Mouse (Mus musculus): ENCODE measurements at regions not wholly inside any gene's neighbourhood (a gene's known extent, or its start where the extent isn't known, plus 50 kb on each side); places are given as distances from the start of the nearest gene placed in this dataset.

GRCm38 (mm10) chr15:62222201-62222600 lies 1299.4 kb upstream of the A1bg start:
- Histone ChIP-seq H3K27ac (ENCODE audit: low read depth, low read length) (no peak overlapping the region), H3K27me3 (replicated peaks; ENCODE audit: control insufficient read depth, insufficient read depth, low read length) (no peaks in the 10 kb centered on the region), H3K4me2 (ENCODE audit: low read length) (no peak overlapping the region), H3K9ac (ENCODE audit: low read depth, low read length) (no peak overlapping the region), H3K36me3 (ENCODE audit: control insufficient read depth, insufficient read depth, low read length) (no peaks in the 10 kb centered on the region), H3K4me3 (ENCODE audit: low read length) (no peak overlapping the region), H3K4me1 (ENCODE audit: control insufficient read depth, insufficient read depth, low read depth, low read length) (no peaks in the 10 kb centered on the region), H3K9me3 (ENCODE audit: control insufficient read depth, low read length) (no peaks in the 10 kb centered on the region)
- no peak for ATAC-seq
- 98% methylated on average over 6 of the region's 6 CpGs for WGBS

- Histone ChIP-seq H3K27ac (ENCODE audit: low read depth, low read length) (no peak overlapping the region), H3K9me3 (ENCODE audit: control insufficient read depth, low read length) (no peaks in the 10 kb centered on the region), H3K27me3 (replicated peaks; ENCODE audit: control insufficient read depth, insufficient read depth, low read length) (no peaks in the 10 kb centered on the region), H3K36me3 (ENCODE audit: control insufficient read depth, insufficient read depth, low read length) (no peaks in the 10 kb centered on the region), H3K4me3 (ENCODE audit: low read length) (no peak overlapping the region), H3K9ac (ENCODE audit: low read depth, low read length) (no peak overlapping the region), H3K4me2 (ENCODE audit: low read length) (no peak overlapping the region), H3K4me1 (ENCODE audit: control insufficient read depth, insufficient read depth, low read depth, low read length) (no peaks in the 10 kb centered on the region)
- 76% methylated on average over 8 of the region's 8 CpGs for WGBS
- ATAC-seq, result no peak
Measured at GRCm38 (mm10) chr15:62221024-62221819, 1298.4 kb upstream of the A1bg start.

- no peak overlapping the region for H3K9ac ChIP-seq (ENCODE audit: low read depth, low read length)
- WGBS, result 86% methylated on average over 3 of the region's 3 CpGs
- no peaks in the 10 kb centered on the region for H3K9me3 ChIP-seq (ENCODE audit: control insufficient read depth, low read length)
- H3K4me3 ChIP-seq (ENCODE audit: low read length), result no peak overlapping the region
- H3K4me1 ChIP-seq (ENCODE audit: control insufficient read depth, insufficient read depth, low read depth, low read length), result no peaks in the 10 kb centered on the region
- H3K4me2 ChIP-seq (ENCODE audit: low read length), result no peak overlapping the region
- H3K36me3 ChIP-seq (ENCODE audit: control insufficient read depth, insufficient read depth, low read length), result no peaks in the 10 kb centered on the region
- no peak for ATAC-seq
- no peak overlapping the region for H3K27ac ChIP-seq (ENCODE audit: low read depth, low read length)
- no peaks in the 10 kb centered on the region for H3K27me3 ChIP-seq (replicated peaks; ENCODE audit: control insufficient read depth, insufficient read depth, low read length)
Measured at GRCm38 (mm10) chr15:62220620-62221019, 1297.8 kb upstream of the A1bg start.

GRCm38 (mm10) chr15:62219934-62220540 lies 1297.2 kb upstream of the A1bg start:
- Histone ChIP-seq H3K4me3 (ENCODE audit: low read length) (no peak overlapping the region), H3K27ac (ENCODE audit: low read depth, low read length) (no peak overlapping the region), H3K27me3 (replicated peaks; ENCODE audit: control insufficient read depth, insufficient read depth, low read length) (no peaks in the 10 kb centered on the region), H3K36me3 (ENCODE audit: control insufficient read depth, insufficient read depth, low read length) (no peaks in the 10 kb centered on the region), H3K9me3 (ENCODE audit: control insufficient read depth, low read length) (no peaks in the 10 kb centered on the region), H3K4me1 (ENCODE audit: control insufficient read depth, insufficient read depth, low read depth, low read length) (no peaks in the 10 kb centered on the region), H3K9ac (ENCODE audit: low read depth, low read length) (no peak overlapping the region), H3K4me2 (ENCODE audit: low read length) (no peak overlapping the region)
- no peak for ATAC-seq
- 94% methylated on average over 9 of the region's 9 CpGs for WGBS

- Histone ChIP-seq H3K4me3 (ENCODE audit: low read length) (no peak overlapping the region), H3K36me3 (ENCODE audit: control insufficient read depth, insufficient read depth, low read length) (no peaks in the 10 kb centered on the region), H3K4me2 (ENCODE audit: low read length) (no peak overlapping the region), H3K9me3 (ENCODE audit: control insufficient read depth, low read length) (no peaks in the 10 kb centered on the region), H3K27me3 (replicated peaks; ENCODE audit: control insufficient read depth, insufficient read depth, low read length) (no peaks in the 10 kb centered on the region), H3K4me1 (ENCODE audit: control insufficient read depth, insufficient read depth, low read depth, low read length) (no peaks in the 10 kb centered on the region), H3K9ac (ENCODE audit: low read depth, low read length) (no peak overlapping the region), H3K27ac (ENCODE audit: low read depth, low read length) (no peak overlapping the region)
- WGBS, result 91% methylated on average over 21 of the region's 21 CpGs
- ATAC-seq, result no peak
Measured at GRCm38 (mm10) chr15:62218346-62219080, 1295.7 kb upstream of the A1bg start.

- H3K9ac ChIP-seq (ENCODE audit: low read depth, low read length), result no peak overlapping the region
- H3K27ac ChIP-seq (ENCODE audit: low read depth, low read length), result no peak overlapping the region
- H3K9me3 ChIP-seq (ENCODE audit: control insufficient read depth, low read length), result no peaks in the 10 kb centered on the region
- ATAC-seq, result no peak
- H3K36me3 ChIP-seq (ENCODE audit: control insufficient read depth, insufficient read depth, low read length), result no peaks in the 10 kb centered on the region
- no peak overlapping the region for H3K4me3 ChIP-seq (ENCODE audit: low read length)
- H3K4me1 ChIP-seq (ENCODE audit: control insufficient read depth, insufficient read depth, low read depth, low read length), result no peaks in the 10 kb centered on the region
- H3K4me2 ChIP-seq (ENCODE audit: low read length), result no peak overlapping the region
- no peaks in the 10 kb centered on the region for H3K27me3 ChIP-seq (replicated peaks; ENCODE audit: control insufficient read depth, insufficient read depth, low read length)
- WGBS, result 46% methylated on average over 8 of the region's 8 CpGs
Measured at GRCm38 (mm10) chr15:62216688-62217477, 1294.1 kb upstream of the A1bg start.

GRCm38 (mm10) chr15:62215616-62216398 lies 1293.0 kb upstream of the A1bg start:
- H3K4me2 ChIP-seq (ENCODE audit: low read length), result no peak overlapping the region
- no peak overlapping the region for H3K4me3 ChIP-seq (ENCODE audit: low read length)
- no peak overlapping the region for H3K27ac ChIP-seq (ENCODE audit: low read depth, low read length)
- no peak overlapping the region for H3K9ac ChIP-seq (ENCODE audit: low read depth, low read length)
- H3K9me3 ChIP-seq (ENCODE audit: control insufficient read depth, low read length), result no peaks in the 10 kb centered on the region
- H3K27me3 ChIP-seq (replicated peaks; ENCODE audit: control insufficient read depth, insufficient read depth, low read length), result no peaks in the 10 kb centered on the region
- 51% methylated on average over 8 of the region's 8 CpGs for WGBS
- H3K36me3 ChIP-seq (ENCODE audit: control insufficient read depth, insufficient read depth, low read length), result no peaks in the 10 kb centered on the region
- no peak for ATAC-seq
- no peaks in the 10 kb centered on the region for H3K4me1 ChIP-seq (ENCODE audit: control insufficient read depth, insufficient read depth, low read depth, low read length)

GRCm38 (mm10) chr15:62214300-62214699 lies 1291.5 kb upstream of the A1bg start:
- no peaks in the 10 kb centered on the region for H3K27me3 ChIP-seq (replicated peaks; ENCODE audit: control insufficient read depth, insufficient read depth, low read length)
- H3K4me3 ChIP-seq (ENCODE audit: low read length), result no peak overlapping the region
- no peak overlapping the region for H3K4me2 ChIP-seq (ENCODE audit: low read length)
- H3K9ac ChIP-seq (ENCODE audit: low read depth, low read length), result no peak overlapping the region
- no peaks in the 10 kb centered on the region for H3K4me1 ChIP-seq (ENCODE audit: control insufficient read depth, insufficient read depth, low read depth, low read length)
- H3K9me3 ChIP-seq (ENCODE audit: control insufficient read depth, low read length), result no peaks in the 10 kb centered on the region
- H3K27ac ChIP-seq (ENCODE audit: low read depth, low read length), result no peak overlapping the region
- no peaks in the 10 kb centered on the region for H3K36me3 ChIP-seq (ENCODE audit: control insufficient read depth, insufficient read depth, low read length)
- ATAC-seq, result no peak
- WGBS, result 93% methylated on average over 4 of the region's 4 CpGs
